Comparison of ENCODE assay signal across 8 mouse cellular contexts in genomic region chr2:137942753-137943152, GRCm38 (mm10).
DNase-seq lines count a peak whose midpoint lies in the region; ATAC-seq and TF ChIP-seq lines count a peak whose summit lies in the region.

No protein-coding gene starts in this region.

- intact Hi-C loops in heart, postnatal 14 days (cut with DNase I) = loop anchor here (2.0 to 10.0 kb wide), 5 partner anchors 210 to 1455 kb away; no protein-coding TSS in a partner anchor

- no peaks in the 10 kb centered on the region for H3K9me3 ChIP-seq in ES-Bruce4 (replicated peaks; ENCODE audit: control insufficient read depth, insufficient read depth, low read length, poor library complexity, severe bottlenecking)
- no peaks in the 10 kb centered on the region for H3K9me3 ChIP-seq in embryonic facial prominence, embryonic 14.5 days (ENCODE audit: control insufficient read depth, low read length)

- DNase-seq in adrenal gland, postnatal 4 days (ENCODE audit: low spot score in 2 of 2) = peak; percentile 23 to 44
- DNase-seq in embryonic facial prominence, embryonic 14.5 days (ENCODE audit: low spot score) = peak; percentile 90
- DNase-seq in heart, postnatal 14 days = peak; percentile 71 to 88
- DNase-seq in layer of hippocampus, adult 11-12 months (ENCODE audit: low spot score) = peak; percentile 87
- peak; percentile 66 for DNase-seq in lung, adult 2 months
- peak; percentile 82 for DNase-seq in ovary, postnatal 14 days (ENCODE audit: low spot score)
- peak; percentile 71 for DNase-seq in urinary bladder, postnatal 25 days (ENCODE audit: low spot score)

- TF ChIP-seq POLR2A in ES-Bruce4 (IDR thresholded peaks at IDR 0.05; ENCODE audit: insufficient read depth, low read length) = no peak
- no peak for TF ChIP-seq POLR2A in lung, adult 2 months (IDR thresholded peaks at IDR 0.05; ENCODE audit: borderline replicate concordance, extremely low read depth, low read depth, low read length)

- H3K4me3 ChIP-seq in ES-Bruce4 (ENCODE audit: low read depth, low read length) = no peak overlapping the region
- no peak overlapping the region for H3K4me3 ChIP-seq in embryonic facial prominence, embryonic 14.5 days (ENCODE audit: low read depth, low read length)
- no peak overlapping the region for H3K4me3 ChIP-seq in lung, adult 2 months (replicated peaks; ENCODE audit: extremely low read depth, low read depth, low read length)

- peak; percentile 55; the same call in 1 of the 2 replicates for ATAC-seq in embryonic facial prominence, embryonic 14.5 days (ENCODE audit: low read depth)

- no peak overlapping the region for H3K4me2 ChIP-seq in embryonic facial prominence, embryonic 14.5 days (ENCODE audit: low read depth, low read length)

- H3K27ac ChIP-seq in ES-Bruce4 (ENCODE audit: insufficient read depth, low read length) = no peak overlapping the region
- H3K27ac ChIP-seq in embryonic facial prominence, embryonic 14.5 days (replicated peaks; ENCODE audit: low read depth, low read length) = no peak overlapping the region

- H3K36me3 ChIP-seq in ES-Bruce4 (ENCODE audit: control insufficient read depth, insufficient read depth, low read length, poor library complexity, severe bottlenecking) = no peaks in the 10 kb centered on the region
- H3K36me3 ChIP-seq in embryonic facial prominence, embryonic 14.5 days (ENCODE audit: control insufficient read depth, insufficient read depth, low read length) = no peaks in the 10 kb centered on the region

- no peak for TF ChIP-seq EP300 in ES-Bruce4 (IDR thresholded peaks at IDR 0.05; ENCODE audit: insufficient read depth, low read depth, low read length)

- no peak overlapping the region for H3K9ac ChIP-seq in ES-Bruce4 (ENCODE audit: low read depth, poor library complexity, severe bottlenecking)
- no peak overlapping the region for H3K9ac ChIP-seq in embryonic facial prominence, embryonic 14.5 days (ENCODE audit: low read depth, low read length)

- H3K27me3 ChIP-seq in ES-Bruce4 (ENCODE audit: control insufficient read depth, insufficient read depth, low read length, poor library complexity, severe bottlenecking) = no peaks in the 10 kb centered on the region
- no peaks in the 10 kb centered on the region for H3K27me3 ChIP-seq in embryonic facial prominence, embryonic 14.5 days (replicated peaks; ENCODE audit: control insufficient read depth, insufficient read depth, low read length)

- no peaks in the 10 kb centered on the region for H3K4me1 ChIP-seq in ES-Bruce4 (ENCODE audit: control insufficient read depth, insufficient read depth, low read length)
- H3K4me1 ChIP-seq in embryonic facial prominence, embryonic 14.5 days (ENCODE audit: control insufficient read depth, insufficient read depth, low read length) = peaks cover 3% of the 10 kb centered on the region; the same call in 1 of the 2 replicates
- no peaks in the 10 kb centered on the region; the same call in 1 of the 2 replicates for H3K4me1 ChIP-seq in lung, adult 2 months (ENCODE audit: control insufficient read depth, insufficient read depth, low read length)

- TF ChIP-seq CTCF in ES-Bruce4 (IDR thresholded peaks at IDR 0.05; ENCODE audit: low read depth, low read length) = peak; percentile 16
- TF ChIP-seq CTCF in lung, adult 2 months (IDR thresholded peaks at IDR 0.05; ENCODE audit: insufficient read depth, low read length) = peak; percentile 45; the same call in 1 of the 2 replicates

- WGBS in embryonic facial prominence, embryonic 14.5 days = 4% methylated on average over 7 of the region's 7 CpGs
- 2% methylated on average over 7 of the region's 7 CpGs for WGBS in lung, adult 2 months

Comparison
In these comparisons a context has a peak if more than half of its experiments do, and no peak if none do; other contexts are left out.
1. DNase-seq: peak in every context shown above with its lines; median percentile 90 in embryonic facial prominence, embryonic 14.5 days; 87 in layer of hippocampus, adult 11-12 months; 82 in ovary, postnatal 14 days; 80 in heart, postnatal 14 days; 71 in urinary bladder, postnatal 25 days; 66 in lung, adult 2 months; 34 in adrenal gland, postnatal 4 days.